Mouse (Mus musculus) heart, postnatal 0 days (tissue): ENCODE measurements around the gene Pole2. TPM values are rescaled to one million over a fixed set of nuclear protein-coding genes. Genes with fewer than 3 reads are reported as not detected.

Experiments used
- ATAC-seq: fragments of 200-750 bp; cut with Nextera tagmentation; 2 replicates; pipeline ENCODE4 v1.8.0; 2017; ENCODE audit warnings: low read depth, moderate number of reproducible peaks, moderate library complexity; ENCODE audit not compliant: insufficient read depth
- DNase-seq: peaks from one replicate; pipeline ENCODE4 v3.0.0-alpha.2; 2016; ENCODE audit warnings: low spot score
- H3K27ac ChIP-seq: fragments of 300-500 bp; sonication (generic); 2 replicates; pipeline ENCODE4 v1.5.1; 2014; ENCODE audit warnings: low read depth, mild to moderate bottlenecking
- H3K27me3 ChIP-seq: fragments of 300-500 bp; sonication (generic); 2 replicates; pipeline ENCODE4 v1.6.1; 2014; ENCODE audit warnings: low read length, mixed read lengths; ENCODE audit not compliant: control insufficient read depth, insufficient read depth
- H3K36me3 ChIP-seq: fragments of 300-500 bp; sonication (generic); replicated peaks from 2 replicates; pipeline ENCODE4 v1.6.1; 2014; ENCODE audit warnings: low read length, mixed read lengths; ENCODE audit not compliant: control insufficient read depth, insufficient read depth
- H3K4me1 ChIP-seq: fragments of 300-500 bp; sonication (generic); 2 replicates; pipeline ENCODE4 v1.6.1; 2014; ENCODE audit warnings: antibody characterized with exemption; ENCODE audit not compliant: control insufficient read depth, insufficient read depth
- H3K4me2 ChIP-seq: fragments of 300-500 bp; sonication (generic); 2 replicates; pipeline ENCODE4 v1.6.1; 2014; ENCODE audit warnings: low read depth, mild to moderate bottlenecking, low read length, moderate library complexity
- H3K4me3 ChIP-seq: fragments of 300-500 bp; sonication (generic); 2 replicates; pipeline ENCODE4 v1.5.1; 2014; ENCODE audit warnings: low read depth, low read length
- H3K9ac ChIP-seq: fragments of 300-500 bp; sonication (generic); replicated peaks from 2 replicates; pipeline ENCODE4 v1.6.1; 2014; ENCODE audit warnings: low read depth, low read length, mixed read lengths
- H3K9me3 ChIP-seq: fragments of 300-500 bp; sonication (generic); replicated peaks from 2 replicates; pipeline ENCODE4 v1.6.1; 2016; ENCODE audit warnings: low read length; ENCODE audit not compliant: control insufficient read depth
- CTCF ChIP-seq: IDR thresholded peaks from 2 replicates; pipeline ENCODE4 v1.5.1; 2016; ENCODE audit warnings: antibody characterized with exemption, control low read depth, low read depth
- EP300 ChIP-seq: IDR thresholded peaks from 2 replicates; pipeline ENCODE4 v1.6.1; 2016; ENCODE audit warnings: antibody characterized with exemption, low read depth
- WGBS: fragments of 180-500 bp; shearing (Covaris S2); extraction: QIAGEN DNeasy Blood & Tissue Kit; methylation state at CpG from one replicate; pipeline ENCODE4 v1.1.7; 2014; 5-methylcytosine and 5-hydroxymethylcytosine counted together
- polyA plus RNA-seq: library from polyadenylated mRNA; unstranded; fragments of >200 nt; fragmentation: Nextera tagmentation; extraction: Ambion mirVana; gene quantifications from 2 replicates; pipeline ENCODE4 v1.2.1, GENCODE M21; 2015
- total RNA-seq: library from RNA; depleted of rRNA; stranded (reverse); fragments of >200 nt; gene quantifications from 2 replicates; pipeline ENCODE4 v1.2.3, GENCODE M21; 2014; ENCODE audit warnings: low replicate concordance

Pole2 gene
- total and polyA plus RNA-seq, 2 experiments from 2014 or later, result 0.88 to 5.0 TPM

- TF ChIP-seq CTCF, result no peak
- TF ChIP-seq EP300, result no peak
- WGBS, result under 1% methylated on average over 85 of the region's 86 CpGs
- Histone ChIP-seq H3K27me3 (no peaks in the 10 kb centered on the region), H3K9me3 (no peaks in the 10 kb centered on the region), H3K36me3 (peaks cover 15% of the 10 kb centered on the region; the same call in 1 of the 2 replicates), H3K4me2 (peak overlapping the region; percentile 97), H3K27ac (peak overlapping the region; percentile 91), H3K4me3 (peak overlapping the region; percentile 84), H3K4me1 (peaks cover 21% of the 10 kb centered on the region), H3K9ac (peak overlapping the region; percentile 85)
- DNase-seq (peak; percentile 36), ATAC-seq (peak; percentile 48)
Observed at GRCm38 (mm10) chr12:69184342-69185295, 43.4 kb downstream of the Pole2 start.

DNA sequence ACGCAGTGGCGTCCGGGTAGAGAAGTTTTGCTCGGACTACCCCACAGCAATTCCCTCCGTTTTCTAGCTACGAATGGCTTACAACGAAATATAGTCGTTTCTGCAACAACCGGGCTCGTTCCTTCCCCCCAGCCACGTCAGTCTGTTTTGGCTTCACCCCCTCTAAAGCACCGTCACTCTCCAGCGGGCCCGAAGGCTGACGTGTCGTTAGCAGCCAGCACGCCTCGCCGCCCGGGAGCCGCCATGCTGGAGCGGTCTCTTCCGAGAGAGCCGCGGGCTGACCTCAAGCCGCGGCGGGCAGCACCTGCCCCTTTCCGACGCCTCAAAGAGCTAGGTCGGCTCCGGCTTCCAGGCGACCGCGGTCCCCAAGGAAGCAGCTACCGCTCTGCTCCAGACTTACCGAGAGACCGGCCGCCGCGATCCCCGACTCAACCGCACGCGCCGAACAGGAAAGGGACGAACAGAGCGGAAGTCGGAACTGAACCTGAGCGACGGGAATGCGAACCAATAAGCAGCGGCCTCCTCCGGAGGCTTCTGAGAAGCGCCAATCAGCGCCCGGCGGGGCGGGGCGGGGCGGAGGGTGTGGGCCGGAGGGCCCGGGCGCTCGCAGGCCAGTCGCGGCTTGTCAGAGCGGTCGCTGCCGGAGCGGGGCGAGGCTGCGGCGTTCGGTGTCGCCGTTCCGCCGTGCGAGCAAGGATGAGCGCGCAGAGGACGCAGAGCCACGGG is 44.2 kb downstream of the Pole2 start, which contains the start of the genes Rpl36al and Mgat2:
Gene Rpl36al (minus strand): TSS at position 501 of the 726 bp plus-strand sequence.
Gene Mgat2 (plus strand): TSS at position 575 of the 726 bp plus-strand sequence.
- ATAC-seq (peak; percentile 99), DNase-seq (peak; percentile 97)
- H3K4me1 ChIP-seq, result peaks cover 21% of the 10 kb centered on the region
- WGBS, result under 1% methylated on average over 81 of the region's 84 CpGs
- H3K4me2 ChIP-seq, result peak within 1 kb of the TSS; percentile 97
- no peaks in the 10 kb centered on the region for H3K27me3 ChIP-seq
- peaks cover 12% of the 10 kb centered on the region; the same call in 1 of the 2 replicates for H3K36me3 ChIP-seq
- H3K9me3 ChIP-seq, result no peaks in the 10 kb centered on the region
- no peak for TF ChIP-seq EP300
- TF ChIP-seq CTCF, result no peak
- peak within 1 kb of the TSS; percentile 91 for H3K27ac ChIP-seq
- peak within 1 kb of the TSS; percentile 85 for H3K9ac ChIP-seq
- peak within 1 kb of the TSS; percentile 84 for H3K4me3 ChIP-seq

- 86% methylated on average over 4 of the region's 4 CpGs for WGBS
Observed at GRCm38 (mm10) chr12:69181800-69182199, 46.2 kb downstream of the Pole2 start.

DNA sequence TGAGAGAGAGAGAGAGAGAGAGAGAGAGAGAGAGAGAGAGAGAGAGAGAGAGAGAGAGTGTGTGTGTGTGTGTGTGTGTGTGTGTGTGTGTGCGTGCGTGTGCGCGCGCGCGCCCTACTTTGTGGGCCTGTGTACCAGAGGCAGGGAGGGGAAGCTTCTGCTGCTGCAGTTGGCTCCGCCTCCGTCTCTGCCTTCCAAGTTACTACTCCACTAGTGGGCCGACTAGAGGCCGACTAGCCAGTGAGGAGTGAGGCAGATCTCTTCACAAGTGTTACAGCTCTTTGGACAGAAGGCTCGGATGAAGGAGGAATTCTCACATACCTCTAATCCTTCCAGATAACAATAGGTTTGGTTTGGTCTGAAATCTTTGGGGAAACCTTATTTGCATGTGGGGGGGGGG is 48.6 kb downstream of the Pole2 start:
- Histone ChIP-seq H3K9me3 (no peaks in the 10 kb centered on the region), H3K4me1 (no peaks in the 10 kb centered on the region), H3K27me3 (no peaks in the 10 kb centered on the region), H3K4me3 (no peak overlapping the region), H3K9ac (no peak overlapping the region), H3K4me2 (no peak overlapping the region), H3K36me3 (no peaks in the 10 kb centered on the region; the same call in 1 of the 2 replicates), H3K27ac (no peak overlapping the region)
- no peak for ATAC-seq
- WGBS, result 59% methylated on average over 12 of the region's 12 CpGs
- TF ChIP-seq CTCF, result no peak
- TF ChIP-seq EP300, result no peak
- no peak for DNase-seq

More at GRCm38 (mm10) chr12:69181800-69182199, 46.2 kb downstream of the Pole2 start:
- Histone ChIP-seq H3K36me3 (no peaks in the 10 kb centered on the region; the same call in 1 of the 2 replicates), H3K9ac (no peak overlapping the region), H3K27me3 (no peaks in the 10 kb centered on the region), H3K4me2 (no peak overlapping the region), H3K9me3 (no peaks in the 10 kb centered on the region), H3K4me1 (peaks cover 14% of the 10 kb centered on the region), H3K4me3 (no peak overlapping the region), H3K27ac (no peak overlapping the region)
- ATAC-seq, result no peak
- TF ChIP-seq CTCF (no peak), EP300 (no peak)
- DNase-seq, result no peak

DNA sequence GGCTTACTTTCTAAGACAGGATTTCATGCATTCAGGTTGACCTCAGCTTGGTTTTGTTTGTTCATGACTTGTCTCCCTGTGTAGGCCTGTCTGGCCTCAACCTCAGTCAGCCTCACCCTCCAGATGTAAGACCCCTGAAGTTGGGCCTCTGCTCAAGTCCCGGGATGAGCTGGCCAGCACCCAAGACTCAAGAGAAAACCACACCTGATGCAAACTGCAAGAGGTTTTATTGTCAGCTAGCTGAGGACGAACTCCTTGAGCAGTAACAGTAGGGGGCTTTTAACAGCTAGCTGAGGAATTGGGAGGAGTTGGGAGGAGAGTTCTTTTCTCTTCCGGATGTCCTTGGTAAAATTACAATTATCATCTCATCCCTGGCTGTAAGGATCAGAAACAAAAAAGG is 50.5 kb downstream of the Pole2 start:
- ATAC-seq (no peak), DNase-seq (no peak)
- H3K4me2 ChIP-seq, result no peak overlapping the region
- H3K36me3 ChIP-seq, result no peaks in the 10 kb centered on the region; the same call in 1 of the 2 replicates
- no peak overlapping the region for H3K9ac ChIP-seq
- H3K9me3 ChIP-seq, result no peaks in the 10 kb centered on the region
- H3K4me1 ChIP-seq, result no peaks in the 10 kb centered on the region
- no peak overlapping the region for H3K4me3 ChIP-seq
- no peaks in the 10 kb centered on the region for H3K27me3 ChIP-seq
- 82% methylated on average over 3 of the region's 3 CpGs for WGBS
- no peak for TF ChIP-seq CTCF
- TF ChIP-seq EP300, result no peak
- H3K27ac ChIP-seq, result no peak overlapping the region
